In the genomic region with DNA sequence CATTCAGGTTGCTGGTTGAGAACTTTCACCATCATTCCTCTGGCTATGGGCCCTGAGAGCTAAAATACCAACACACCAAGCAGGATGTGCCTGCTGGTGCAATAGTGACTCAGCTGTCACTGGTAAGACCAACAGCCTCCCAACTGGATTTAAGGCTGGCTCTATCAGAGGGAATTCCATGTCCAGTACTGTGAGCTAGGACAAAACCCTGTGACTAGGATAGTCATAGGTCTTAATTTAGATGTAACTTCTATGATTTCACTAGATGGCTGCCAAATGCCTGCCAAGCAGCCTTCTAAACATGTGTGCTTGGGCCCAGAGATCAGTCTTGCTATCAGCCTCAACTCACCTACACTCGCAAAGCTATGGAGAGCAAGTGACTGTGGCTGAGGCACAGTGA, we compare ENCODE assay signal across 23 mouse cellular contexts. TPM values are rescaled to one million over a fixed set of nuclear protein-coding genes. Genes with fewer than 3 reads are reported as not detected.
A peak's percentile ranks its signal among the peaks of the same experiment; 100 is the strongest.
DNase-seq lines count a peak whose midpoint lies in the region; ATAC-seq and TF ChIP-seq lines count a peak whose summit lies in the region.
"Had no signal": no experiment of that assay in that cellular context is flagged by ENCODE, and none has a peak within 500 bp of the region (broad histone marks: within the 10 kb centered on the region; RNA-seq: fewer than 3 reads in every experiment).

No protein-coding gene starts in this region.

- no peak for TF ChIP-seq EP300 in heart, postnatal 0 days (IDR thresholded peaks at IDR 0.05; ENCODE audit: low read depth)

- intact Hi-C loops in gastrocnemius, postnatal 14 days (cut with DNase I; ENCODE audit: low total_unique reads), result no loop called here
- intact Hi-C loops in heart, postnatal 25 days (cut with DNase I), result no loop called here

- 78% methylated on average over 1 of the region's 1 CpGs for WGBS in heart, embryonic 10.5 days
- WGBS in heart, postnatal 0 days, result 60% methylated on average over 1 of the region's 1 CpGs

- H3K4me2 ChIP-seq in heart, postnatal 0 days (ENCODE audit: low read depth, low read length), result no peak overlapping the region
- H3K4me2 ChIP-seq: embryonic facial prominence, embryonic 13.5 days; forebrain, embryonic 13.5 days; heart, embryonic 15.5 days; hindbrain, embryonic 12.5 days had no signal

- H3K4me3 ChIP-seq in heart, embryonic 10.5 days, result no peak overlapping the region
- no peak overlapping the region for H3K4me3 ChIP-seq in heart, postnatal 0 days (ENCODE audit: low read depth, low read length)
- H3K4me3 ChIP-seq: embryonic facial prominence, embryonic 13.5 days; forebrain, embryonic 13.5 days; heart, embryonic 15.5 days; hindbrain, embryonic 12.5 days had no signal

- no peak for TF ChIP-seq CTCF in heart, postnatal 0 days (IDR thresholded peaks at IDR 0.05; ENCODE audit: low read depth)

- H3K9ac ChIP-seq in heart, postnatal 0 days (replicated peaks; ENCODE audit: low read depth, low read length), result no peak overlapping the region
- H3K9ac ChIP-seq: embryonic facial prominence, embryonic 13.5 days; forebrain, embryonic 13.5 days; heart, embryonic 15.5 days; hindbrain, embryonic 12.5 days had no signal

- no peaks in the 10 kb centered on the region for H3K36me3 ChIP-seq in heart, embryonic 10.5 days
- H3K36me3 ChIP-seq in heart, postnatal 0 days (replicated peaks; ENCODE audit: control insufficient read depth, insufficient read depth, low read length), result no peaks in the 10 kb centered on the region
- H3K36me3 ChIP-seq: embryonic facial prominence, embryonic 13.5 days; heart, embryonic 15.5 days; hindbrain, embryonic 12.5 days had no signal

- no peaks in the 10 kb centered on the region for H3K9me3 ChIP-seq in heart, embryonic 10.5 days
- H3K9me3 ChIP-seq in heart, postnatal 0 days (replicated peaks; ENCODE audit: control insufficient read depth, low read length), result no peaks in the 10 kb centered on the region
- H3K9me3 ChIP-seq: embryonic facial prominence, embryonic 13.5 days; forebrain, embryonic 13.5 days; heart, embryonic 15.5 days; hindbrain, embryonic 12.5 days had no signal

- peaks cover 23% of the 10 kb centered on the region for H3K27me3 ChIP-seq in heart, embryonic 10.5 days (ENCODE audit: insufficient read depth, poor library complexity, severe bottlenecking)
- H3K27me3 ChIP-seq in heart, postnatal 0 days (ENCODE audit: control insufficient read depth, insufficient read depth, low read length), result peaks cover 6% of the 10 kb centered on the region; the same call in 1 of the 2 replicates
- H3K27me3 ChIP-seq: forebrain, embryonic 13.5 days; hindbrain, embryonic 12.5 days had no signal

- DNase-seq in gastrocnemius, adult 18-20 months (ENCODE audit: low spot score), result peak; percentile 59
- DNase-seq in gastrocnemius, postnatal 14 days, result no peak
- DNase-seq in heart, adult 11 months, result peak; percentile 89
- no peak for DNase-seq in heart, embryonic 10.5 days (ENCODE audit: low spot score)
- no peak for DNase-seq in heart, postnatal 0 days (ENCODE audit: low spot score)
- no peak for DNase-seq in heart, postnatal 25 days (ENCODE audit: low spot score)
- no peak for DNase-seq in thymus, postnatal 36 days
- DNase-seq: adrenal gland, postnatal 10 days; cerebellum, adult 18-20 months; cerebellum, adult 9-11 months; cerebellum, postnatal 36 days; kidney, adult 11 months; kidney, adult 9 months had no signal

- ATAC-seq in heart, postnatal 0 days (ENCODE audit: insufficient read depth, low read depth), result peak; percentile 27; the same call in 1 of the 2 replicates
- ATAC-seq: forebrain, embryonic 13.5 days; hindbrain, embryonic 16.5 days; inflammation-experienced regulatory T-cells, adult 6 months had no signal

- H3K27ac ChIP-seq in heart, embryonic 10.5 days, result no peak overlapping the region
- H3K27ac ChIP-seq in heart, postnatal 0 days (ENCODE audit: low read depth), result no peak overlapping the region
- H3K27ac ChIP-seq: embryonic facial prominence, embryonic 13.5 days; forebrain, embryonic 13.5 days; heart, embryonic 15.5 days; hindbrain, embryonic 12.5 days had no signal

- H3K4me1 ChIP-seq in heart, embryonic 10.5 days, result no peaks in the 10 kb centered on the region
- H3K4me1 ChIP-seq in heart, postnatal 0 days (ENCODE audit: control insufficient read depth, insufficient read depth), result no peaks in the 10 kb centered on the region
- H3K4me1 ChIP-seq: embryonic facial prominence, embryonic 13.5 days; forebrain, embryonic 13.5 days; heart, embryonic 15.5 days; hindbrain, embryonic 12.5 days had no signal

RNA-seq across cellular contexts. Expression of a gene that starts 40.4 kb away (rescaled TPM):
- total RNA-seq in gastrocnemius, adult 18-20 months (2021), result 1 to 10 TPM; 6.2 to 6.8 TPM
- 1 to 10 TPM; 7.5 to 8.3 TPM for total RNA-seq in gastrocnemius, postnatal 14 days (2021)
- 23.3 and 23.5 TPM in 2 replicates for polyA plus RNA-seq in heart, embryonic 10.5 days (2016; fragmentation: Nextera tagmentation; extraction: Ambion mirVana)
- 1.2 and 1.5 TPM in 2 replicates for total RNA-seq in heart, postnatal 0 days (2014; rRNA removed; ENCODE audit: low replicate concordance)
- 22.9 and 24.6 TPM in 2 replicates for polyA plus RNA-seq in heart, postnatal 0 days (2015; fragmentation: Nextera tagmentation; extraction: Ambion mirVana)
- 10 to 100 TPM in 1 of 2 experiments, 1 to 10 TPM in 1; 10.0 to 12.6 TPM for total RNA-seq in heart, postnatal 25 days (2021)

RNA-seq across cellular contexts. Expression of a gene that starts 43.0 kb away (rescaled TPM):
- total RNA-seq in gastrocnemius, adult 18-20 months (2021), result not detected
- total RNA-seq in gastrocnemius, postnatal 14 days (2021), result not detected
- not detected in 2 replicates for polyA plus RNA-seq in heart, embryonic 10.5 days (2016; fragmentation: Nextera tagmentation; extraction: Ambion mirVana)
- total RNA-seq in heart, postnatal 0 days (2014; rRNA removed; ENCODE audit: low replicate concordance), result 1.7 TPM in 1 of 2 replicates, not detected in the other
- 0.59 and 0.66 TPM in 2 replicates for polyA plus RNA-seq in heart, postnatal 0 days (2015; fragmentation: Nextera tagmentation; extraction: Ambion mirVana)
- total RNA-seq in heart, postnatal 25 days (2021), result not detected
- total RNA-seq: granulocyte monocyte progenitor cell, adult 5-6 weeks; heart, postnatal 4 days; MEL had no signal
- polyA plus RNA-seq: C2C12; embryonic facial prominence, embryonic 13.5 days; forebrain, embryonic 13.5 days; hindbrain, embryonic 12.5 days; hindbrain, embryonic 16.5 days; inflammation-experienced regulatory T-cells, adult 6 months had no signal

Comparison
In these comparisons a context has a peak if more than half of its experiments do, and no peak if none do; other contexts are left out.
1. DNase-seq: peak in gastrocnemius, adult 18-20 months (single experiment) and heart, adult 11 months (single experiment); none in gastrocnemius, postnatal 14 days (single experiment), heart, embryonic 10.5 days (single experiment), heart, postnatal 0 days (single experiment), heart, postnatal 25 days (single experiment) and thymus, postnatal 36 days (0 of 2).